Mouse (Mus musculus): ENCODE results near the gene Filip1l. TPM values are rescaled to one million over a fixed set of nuclear protein-coding genes. Genes with fewer than 3 reads are reported as not detected.

Gene Filip1l
- total RNA-seq (2021): 1 to 10 TPM; 2.9 to 4.0 TPM

DNA sequence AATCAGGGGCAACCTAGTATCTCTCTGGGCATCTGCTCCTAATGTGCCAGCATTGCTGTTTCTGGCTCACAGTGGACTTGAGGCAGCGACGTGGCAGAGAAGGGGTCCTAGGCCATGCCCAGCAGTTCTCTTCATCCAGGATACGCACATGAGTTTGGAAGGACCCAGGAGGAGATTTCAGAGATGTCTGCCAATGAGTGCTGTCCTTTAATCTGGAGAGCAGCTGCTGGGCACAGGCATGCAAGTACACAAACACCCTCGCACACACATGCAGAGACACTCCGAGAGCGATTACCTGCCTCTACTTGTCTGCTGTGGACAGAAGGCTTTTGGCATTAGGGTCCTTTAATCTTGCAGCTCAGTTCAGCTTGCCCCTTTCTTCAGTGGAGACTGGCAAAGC lies at the start of gene Filip1l:
Gene Filip1l, plus strand, starts transcription at position 343 of the 400 bp plus-strand sequence.
- no peak for DNase-seq

DNA sequence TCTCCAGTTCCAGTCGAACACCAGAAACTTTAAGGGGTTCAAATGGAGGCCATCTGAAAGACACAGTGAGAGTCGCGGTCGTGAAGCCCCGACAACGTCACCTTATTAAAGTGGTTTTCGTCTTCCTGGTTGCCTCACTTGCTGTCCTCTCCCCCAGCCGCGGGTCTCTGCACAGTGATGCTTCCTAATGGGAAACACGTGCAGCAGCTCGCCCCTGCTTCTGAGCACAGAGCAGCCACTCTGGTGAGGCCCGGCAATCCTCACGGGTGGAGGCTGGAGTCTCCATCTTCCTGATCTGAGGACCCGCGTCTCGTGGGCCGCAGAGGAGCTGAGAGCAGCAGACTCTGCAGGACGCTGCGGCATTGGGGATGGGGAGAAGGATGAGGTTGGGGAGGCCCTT lies 49.2 kb upstream of the Filip1l start:
- DNase-seq: no peak

DNA sequence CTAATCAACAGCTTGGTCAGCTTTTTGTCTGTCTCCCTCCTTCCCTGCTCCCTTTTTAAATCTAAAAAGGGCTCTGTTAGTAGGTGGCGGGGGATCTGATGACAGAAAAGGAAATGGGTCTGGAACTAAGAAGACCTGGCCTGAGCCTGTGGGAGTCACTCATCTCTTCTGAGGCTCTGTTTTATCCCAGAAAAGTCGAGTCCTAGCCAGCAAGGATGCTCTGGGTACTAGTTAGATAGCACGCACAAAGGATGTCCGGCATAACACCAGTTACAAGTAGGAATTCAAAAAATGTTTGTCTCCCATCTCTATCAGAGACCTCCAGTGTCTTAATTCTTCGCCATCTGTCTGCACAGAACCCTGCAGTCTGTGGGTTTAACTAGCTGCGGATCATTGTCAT lies 47.4 kb upstream of the Filip1l start:
- DNase-seq: no peak

DNA sequence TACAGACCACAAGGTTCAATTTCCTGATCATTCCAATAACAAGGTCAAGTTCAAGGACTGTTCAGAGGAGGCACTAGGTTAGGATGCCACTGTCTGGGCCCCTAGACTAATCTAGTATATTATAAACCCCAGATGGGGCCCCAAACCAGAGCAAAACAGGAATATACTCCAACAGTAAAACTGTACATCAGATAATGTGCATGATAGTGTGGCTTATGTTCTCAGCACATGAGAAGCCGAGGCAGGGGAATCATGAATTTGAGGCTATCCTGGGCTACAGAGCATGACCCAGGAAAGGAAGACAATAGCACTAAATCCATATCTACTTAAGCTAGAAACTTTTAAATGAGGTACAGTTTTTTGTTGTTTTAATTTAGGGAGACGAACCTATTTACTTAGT lies 40.8 kb upstream of the Filip1l start:
- no peak for DNase-seq

DNA sequence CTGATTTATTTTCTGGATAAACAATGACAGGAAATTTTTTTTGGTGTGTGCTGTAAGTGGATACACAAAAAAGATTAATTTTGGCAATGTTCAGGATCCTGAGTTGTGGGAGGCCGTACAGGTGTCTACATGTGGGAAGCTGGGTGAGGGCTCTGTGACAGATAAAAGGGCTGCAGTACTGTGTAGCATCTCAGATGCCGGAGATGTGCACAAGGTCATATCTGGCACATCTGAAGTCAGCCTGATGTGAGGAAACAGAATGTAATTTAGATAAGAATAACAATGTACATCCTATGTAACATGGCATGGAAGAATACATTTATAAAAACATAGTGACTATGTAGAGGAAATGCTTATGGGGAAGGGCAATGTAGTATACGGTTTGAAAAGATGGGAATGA lies 39.4 kb upstream of the Filip1l start:
- no peak for DNase-seq

DNA sequence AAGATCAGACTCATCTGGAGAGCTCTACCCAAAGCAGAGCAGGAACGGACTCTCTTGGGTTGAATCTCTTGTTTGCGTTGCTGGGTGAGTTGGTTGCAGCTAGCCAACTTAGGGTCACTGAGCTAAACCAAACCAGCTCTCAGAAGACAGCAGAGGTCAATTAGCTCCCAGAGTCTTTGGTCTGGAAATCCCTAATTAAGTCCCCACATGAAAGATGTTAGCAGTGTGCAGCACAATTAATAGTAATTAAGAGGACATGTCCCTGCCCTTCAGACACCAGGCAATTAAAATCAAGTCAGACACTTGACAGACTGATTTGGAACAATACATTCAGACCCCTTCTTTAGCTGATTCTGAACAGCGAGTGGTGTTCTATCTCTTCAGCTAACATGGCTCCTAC lies 38.7 kb upstream of the Filip1l start:
- no peak for DNase-seq

DNA sequence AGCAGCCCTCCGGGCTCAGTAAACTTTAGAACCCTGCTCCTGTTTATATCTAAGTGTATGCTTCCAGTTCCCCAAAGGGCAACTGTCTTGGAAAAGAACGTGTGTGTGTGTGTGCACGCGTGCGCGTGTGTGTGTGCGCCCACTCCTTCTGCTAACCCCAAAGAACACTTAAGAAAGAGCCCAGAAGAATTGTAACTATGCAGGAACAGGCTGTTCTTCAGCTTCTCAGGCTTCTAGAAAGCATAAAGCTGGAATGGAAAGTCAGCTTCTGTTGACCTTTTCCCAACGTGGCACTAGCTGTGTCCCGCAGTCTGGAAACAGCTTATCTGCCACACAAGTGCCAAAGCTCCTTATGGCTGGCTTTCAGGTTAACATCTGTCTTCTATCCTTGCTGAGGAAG lies 37.9 kb upstream of the Filip1l start:
- DNase-seq: no peak

DNA sequence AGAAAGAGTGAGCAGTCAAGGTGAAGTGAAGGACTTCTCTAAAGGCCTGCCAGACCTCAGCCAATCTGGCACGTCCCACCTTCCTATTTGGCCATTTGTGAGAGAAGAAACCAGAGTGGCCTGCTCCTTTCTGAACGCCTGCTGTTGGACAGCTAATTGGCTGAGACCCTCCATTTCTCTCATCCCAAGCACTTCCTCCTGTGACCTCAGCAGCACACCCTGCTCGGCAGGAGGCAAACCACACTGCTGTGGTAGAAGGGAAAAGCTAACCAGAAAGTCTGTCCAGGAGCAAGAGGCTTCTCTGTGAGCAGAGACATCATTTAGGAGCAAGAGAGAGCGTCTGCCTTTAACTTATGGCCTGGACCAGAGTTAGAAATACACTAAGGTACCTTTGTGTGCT lies 35.8 kb upstream of the Filip1l start:
- no peak for DNase-seq

DNA sequence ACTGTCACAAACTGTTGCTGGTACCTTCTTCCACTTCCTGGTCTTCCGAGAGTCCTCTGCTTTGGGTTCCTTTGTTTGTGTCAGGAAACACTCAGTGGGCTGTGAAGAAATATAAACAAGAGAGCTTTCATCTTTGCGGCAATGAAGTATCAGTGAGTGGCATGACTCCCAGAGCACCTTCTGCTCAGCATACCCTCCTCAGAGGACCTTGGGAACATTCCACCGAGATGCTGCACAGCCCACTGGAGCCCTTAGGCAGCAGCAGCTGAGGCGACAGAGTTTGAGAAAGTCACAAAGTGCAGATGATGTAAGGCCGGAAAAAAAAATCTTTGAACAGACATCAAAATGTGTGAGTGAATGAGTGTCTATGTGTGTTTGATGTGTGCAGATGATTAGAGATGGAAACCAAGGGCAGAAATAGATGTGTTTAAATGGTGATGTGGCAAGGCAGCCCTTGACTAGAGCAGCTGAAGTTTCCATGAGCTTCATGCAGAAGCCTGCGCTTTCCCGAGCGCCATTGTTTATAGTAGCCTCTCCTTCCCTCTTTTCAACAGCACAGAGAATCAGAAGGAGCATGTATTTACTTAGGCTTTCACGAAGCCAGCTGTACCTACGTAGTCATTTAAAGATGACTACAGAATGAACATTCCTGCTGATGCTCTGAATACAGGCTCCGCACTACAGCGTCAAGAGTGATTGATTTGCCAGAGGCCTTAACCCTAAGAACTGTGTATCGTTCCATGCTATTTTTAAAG lies 34.8 kb upstream of the Filip1l start:
- no peak for DNase-seq

DNA sequence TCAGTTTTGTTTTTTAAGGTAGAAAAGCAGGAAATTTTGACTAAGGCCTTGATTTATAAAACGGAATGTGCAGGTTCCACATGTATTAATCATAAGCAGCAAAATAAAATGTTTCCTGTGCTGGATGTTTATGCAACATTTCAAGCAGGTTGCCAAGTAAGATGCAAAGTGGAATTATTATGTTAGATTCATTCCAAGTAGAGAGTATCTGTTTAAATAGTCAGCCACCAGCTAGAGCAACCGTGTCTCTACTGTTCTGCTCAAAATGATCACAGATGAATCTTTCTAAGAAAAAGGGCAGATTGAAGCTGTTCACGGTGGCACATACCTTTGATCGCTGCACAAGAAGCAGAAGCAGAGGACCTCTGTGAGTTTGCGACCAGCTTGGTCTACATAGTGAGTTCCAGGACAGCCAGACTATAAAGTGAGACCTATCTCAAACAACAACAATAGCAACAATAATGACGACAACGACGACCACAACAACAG lies 34.2 kb upstream of the Filip1l start:
- DNase-seq: no peak

DNA sequence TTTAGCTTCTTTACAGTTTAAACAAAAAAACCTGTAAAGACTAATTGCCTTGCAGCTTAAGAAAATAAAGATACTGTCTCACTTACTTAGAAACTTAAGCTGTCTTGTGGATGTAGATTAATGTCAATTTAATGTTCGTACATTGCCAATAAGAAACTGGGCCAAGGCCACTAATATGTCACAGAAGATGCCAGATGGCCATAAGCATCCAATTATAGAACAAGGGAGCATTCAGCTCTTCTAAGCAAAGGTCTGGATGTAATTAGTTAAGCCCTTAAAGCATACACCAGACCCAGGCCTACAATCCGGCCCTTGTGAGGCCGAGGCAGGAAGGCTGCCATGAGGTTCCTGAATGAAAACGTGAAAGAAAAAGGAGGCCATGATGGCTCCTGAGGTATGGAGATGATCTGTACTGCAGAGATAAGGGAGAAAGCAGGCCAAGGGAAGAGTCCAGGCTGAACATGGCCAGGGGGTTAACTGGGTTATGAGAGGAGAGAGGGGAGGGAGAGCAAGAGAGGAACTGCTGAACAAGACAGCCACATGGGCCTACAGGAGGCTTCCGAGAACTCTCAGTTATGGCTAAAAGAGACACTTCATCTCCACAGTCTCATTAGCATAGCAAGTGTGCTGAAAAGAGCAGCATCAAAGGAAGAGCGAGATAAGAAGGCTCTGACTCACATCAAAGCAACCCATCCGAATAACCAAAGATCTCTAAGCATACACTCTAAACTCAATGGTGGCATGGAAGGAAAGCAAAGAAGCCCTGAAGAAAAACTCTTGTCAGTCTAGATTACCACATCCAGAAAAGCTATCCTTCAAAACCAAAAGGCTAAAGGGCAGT lies 33.4 kb upstream of the Filip1l start:
- no peak for DNase-seq

DNA sequence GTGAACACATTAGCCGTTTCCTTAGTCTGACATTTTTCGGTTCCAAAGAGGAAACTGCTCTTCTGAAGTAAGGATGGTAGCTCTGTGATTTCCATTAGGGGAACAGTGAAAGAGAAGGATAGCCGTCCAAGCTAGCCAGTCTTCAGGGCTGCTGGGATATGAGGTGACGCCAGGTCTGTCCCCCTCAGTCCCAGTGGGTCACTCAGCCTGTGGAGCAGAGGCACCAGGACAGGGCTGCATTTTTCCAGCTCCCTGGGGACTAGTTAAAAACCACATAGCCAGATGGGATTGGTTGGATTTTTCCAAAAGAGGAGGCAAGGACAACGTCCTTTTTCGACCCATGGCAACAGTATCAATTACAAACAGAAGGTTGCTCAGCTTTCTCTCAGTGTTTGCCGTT lies 25.9 kb upstream of the Filip1l start:
- DNase-seq: no peak

DNA sequence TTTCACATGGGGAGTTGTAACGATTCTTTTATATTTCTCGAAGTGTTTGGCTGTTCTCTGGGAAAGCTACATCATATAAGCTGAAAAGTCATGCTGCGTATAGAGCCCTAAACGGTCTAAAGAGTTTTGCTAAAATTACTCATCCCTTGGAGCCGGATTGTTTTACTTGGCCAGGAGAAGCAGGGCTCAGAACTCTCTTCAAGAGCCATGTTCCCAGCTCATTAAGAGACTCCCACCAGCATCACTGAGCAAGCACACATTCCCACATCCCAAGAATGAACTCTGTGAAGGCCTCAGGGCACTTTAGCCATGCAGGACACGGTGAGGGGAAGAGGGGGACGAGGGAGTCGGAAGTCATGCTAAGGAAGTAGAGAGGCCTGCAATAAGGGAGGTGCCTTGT lies 23.9 kb upstream of the Filip1l start:
- DNase-seq: no peak

DNA sequence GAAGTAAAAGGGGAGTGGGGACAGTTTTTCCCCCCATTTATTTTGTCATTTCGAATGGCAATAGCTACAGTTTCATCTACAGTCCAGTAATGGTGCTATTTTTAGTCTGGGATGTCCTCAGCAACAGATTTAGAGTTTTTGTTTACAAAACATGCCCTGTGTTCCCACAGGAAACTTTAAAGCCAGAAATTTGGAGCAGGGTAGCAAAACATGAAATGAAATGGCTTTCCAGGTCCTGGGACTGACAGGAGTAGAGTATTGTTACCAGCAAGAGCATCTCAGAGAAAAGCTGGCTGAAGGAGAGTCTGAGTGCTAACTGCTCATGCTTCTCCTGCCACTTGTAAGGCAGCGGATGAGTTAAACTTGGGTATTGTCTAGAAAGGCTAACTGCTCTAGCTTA lies 22.8 kb upstream of the Filip1l start:
- no peak for DNase-seq

DNA sequence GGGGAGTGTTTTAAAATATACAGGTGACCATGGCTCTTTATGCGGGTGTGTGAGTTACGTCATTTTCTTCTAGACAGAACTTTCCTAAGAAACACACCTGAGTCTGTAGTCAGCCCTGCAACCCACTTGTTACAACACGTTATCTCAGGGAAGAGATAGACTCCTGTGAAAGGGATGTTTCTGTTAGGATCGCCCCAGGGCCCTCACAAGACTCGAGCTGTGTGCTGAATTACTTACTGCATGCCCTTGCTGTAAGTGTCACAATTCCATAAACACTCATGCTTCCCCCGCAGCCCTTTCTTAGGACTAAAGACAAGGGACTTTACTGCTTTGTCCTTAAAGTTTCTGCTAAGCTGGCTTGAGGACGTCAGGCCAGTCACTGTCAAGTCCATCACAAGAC lies 20.6 kb upstream of the Filip1l start:
- no peak for DNase-seq

DNA sequence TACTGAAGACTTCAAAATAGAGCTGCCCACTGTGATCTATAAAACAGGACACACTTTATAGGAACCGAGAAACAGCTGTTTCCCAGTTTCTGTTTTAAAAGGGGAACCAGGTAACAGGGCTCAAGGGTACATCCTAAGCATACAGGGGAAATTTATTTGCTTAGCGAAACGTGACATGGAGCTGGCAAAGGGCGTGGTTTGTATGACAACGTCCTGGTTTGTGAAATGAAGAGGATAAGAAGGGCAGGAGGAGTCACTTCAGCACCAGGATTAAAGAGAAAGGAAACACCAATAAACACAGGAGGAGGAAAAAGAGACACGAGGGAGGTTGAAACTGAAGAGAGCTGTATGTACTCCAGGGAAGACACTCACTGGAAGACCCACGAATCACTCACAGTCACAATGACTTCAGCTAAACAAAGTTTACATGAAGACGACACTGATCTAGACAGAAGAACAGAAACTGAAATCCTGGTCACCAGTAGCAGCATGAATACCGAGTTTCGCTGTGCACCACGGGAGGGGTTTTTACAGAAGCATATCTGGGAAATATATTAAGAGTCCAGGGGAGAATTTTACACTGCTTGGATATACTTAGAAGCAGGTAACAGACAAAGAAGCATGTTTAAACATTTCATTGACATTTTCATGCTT lies 16.0 kb upstream of the Filip1l start:
- DNase-seq: no peak

DNA sequence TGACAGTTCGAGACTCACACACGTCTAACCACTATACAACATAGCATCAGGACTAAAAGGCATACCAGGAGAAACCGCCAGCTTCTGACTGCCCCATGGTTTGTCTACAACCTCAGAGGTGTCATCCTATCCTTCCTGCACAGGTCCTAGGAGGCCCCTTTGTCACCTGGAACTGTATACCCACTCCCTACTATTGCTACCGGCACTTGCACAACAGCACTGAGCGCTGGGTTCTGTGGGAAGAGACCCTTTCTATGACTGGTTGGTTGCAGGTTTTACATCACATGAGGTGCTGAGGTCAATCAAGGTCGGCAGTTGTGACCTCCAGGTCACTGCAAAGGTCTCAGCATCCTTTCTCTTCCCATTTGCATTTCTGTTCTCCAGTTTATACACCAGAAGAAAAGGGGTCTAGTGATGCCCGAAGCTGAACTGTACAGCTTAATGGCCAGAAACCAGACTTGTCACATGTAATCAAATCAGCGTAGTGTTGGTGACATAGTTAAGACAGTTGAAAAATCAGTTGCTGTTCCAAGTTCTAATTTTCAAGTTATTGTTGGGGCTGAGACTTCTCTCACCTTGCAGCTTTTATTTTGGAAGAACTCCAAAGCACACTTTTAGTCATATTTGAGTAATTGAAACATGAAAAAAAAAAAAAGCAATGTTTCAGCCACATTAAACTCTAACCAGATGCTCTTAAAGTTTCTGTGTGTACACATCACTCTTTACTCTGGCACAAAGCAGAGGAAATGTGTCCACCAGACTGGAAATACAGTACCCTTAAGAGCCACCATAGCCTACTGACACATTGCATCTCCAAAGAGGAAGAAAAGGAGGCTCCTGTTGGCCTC lies 12.9 kb upstream of the Filip1l start:
- DNase-seq: no peak

DNA sequence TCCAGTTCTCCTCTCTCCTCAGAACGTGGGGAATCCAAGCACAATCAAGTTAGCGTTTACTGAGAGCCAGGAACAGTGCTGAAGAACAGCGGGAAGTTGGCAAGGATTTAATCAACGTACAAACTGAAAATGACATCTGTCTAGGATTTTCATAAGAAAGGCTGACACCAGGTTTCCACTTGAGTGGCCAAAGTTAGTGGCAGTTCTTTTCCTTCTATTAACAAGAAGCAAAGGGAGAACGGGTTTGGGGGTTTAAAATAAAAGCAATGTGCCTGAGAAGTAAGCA lies 12.3 kb upstream of the Filip1l start:
- DNase-seq: no peak

DNA sequence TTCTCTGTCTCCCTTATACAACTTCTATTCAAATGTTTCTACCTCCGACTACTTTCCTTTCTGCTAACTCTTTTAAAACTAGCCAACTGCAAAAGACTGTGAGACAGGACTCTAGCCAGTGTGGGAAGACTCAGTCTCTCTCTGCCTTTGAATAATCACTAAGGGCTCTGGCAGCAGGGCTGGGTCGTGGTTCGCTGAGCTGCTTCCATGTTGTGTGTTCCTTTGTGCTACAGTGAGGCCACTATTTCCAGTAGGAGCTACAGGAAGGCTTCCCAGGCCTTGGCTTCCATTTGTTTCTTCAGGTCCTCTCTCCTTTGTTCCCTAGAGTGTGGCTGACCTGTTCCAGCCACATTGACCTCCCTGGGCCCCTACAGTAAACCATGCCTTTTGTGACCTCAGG lies 6.6 kb upstream of the Filip1l start:
- DNase-seq: no peak

DNA sequence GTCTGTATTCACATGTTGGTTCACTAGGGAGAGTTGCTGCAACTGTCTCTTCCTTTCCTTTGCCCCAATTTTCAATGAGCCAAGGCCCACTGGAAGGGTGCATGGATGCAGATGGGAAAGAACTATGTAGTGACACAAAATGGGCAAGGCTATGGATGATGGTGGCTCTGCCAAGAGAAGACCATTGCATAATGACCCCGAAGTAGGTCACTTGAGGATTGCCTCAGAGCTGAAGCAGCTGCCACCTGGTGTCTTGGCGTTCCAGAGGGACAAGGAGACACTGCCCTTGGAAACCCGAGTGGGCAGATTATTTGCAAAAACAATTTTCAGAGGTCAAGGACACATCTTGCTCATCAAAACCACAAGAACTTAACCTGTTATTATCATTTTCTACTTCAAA lies 3.9 kb upstream of the Filip1l start:
- DNase-seq: no peak

DNA sequence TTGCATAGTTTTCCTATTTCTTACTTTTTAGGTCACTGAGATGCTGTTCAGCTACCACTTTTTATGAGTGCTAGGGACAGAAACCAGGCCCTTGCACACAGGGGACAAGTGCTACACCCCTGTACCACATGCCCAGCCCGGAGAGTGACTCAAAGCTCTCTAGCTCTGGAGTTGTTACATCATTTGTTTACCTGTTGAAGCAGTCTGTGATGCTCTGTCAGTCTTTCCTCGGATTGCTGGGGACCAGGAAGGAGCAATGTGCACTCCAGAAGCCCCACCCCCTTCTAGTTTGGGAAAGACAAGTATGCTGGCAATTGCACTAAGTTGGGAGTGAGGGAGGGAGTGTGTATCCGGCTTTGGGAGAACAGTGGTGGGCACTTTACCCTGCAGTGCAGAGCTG lies 3.2 kb upstream of the Filip1l start:
- no peak for DNase-seq

DNA sequence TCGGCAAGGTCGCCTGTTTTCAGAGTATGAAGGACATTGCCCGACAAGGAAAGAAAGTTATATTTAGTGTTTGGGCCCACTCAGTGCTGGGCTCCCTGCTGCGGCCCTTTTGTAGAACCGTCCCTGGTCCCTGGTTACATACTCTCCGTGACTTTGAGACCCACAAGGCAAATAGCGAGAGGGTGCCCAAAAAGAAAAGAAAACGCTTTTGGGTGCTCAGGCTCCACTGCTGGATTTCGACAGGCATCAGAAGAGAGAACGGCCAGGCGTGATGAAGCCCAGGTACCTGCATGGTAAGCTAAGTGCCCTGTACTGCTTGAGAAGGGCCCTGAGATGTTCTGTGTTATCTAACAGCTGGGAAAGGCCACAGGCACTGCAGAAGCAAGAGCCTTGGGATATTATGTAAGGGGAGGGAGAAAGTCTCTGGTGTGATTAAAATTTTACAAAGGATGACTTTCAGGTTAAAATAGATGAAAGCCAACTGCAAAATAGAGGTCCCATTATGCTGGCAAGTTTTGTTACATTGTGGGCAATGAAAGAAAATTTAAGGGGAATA lies 351 bp downstream of the Filip1l start:
- DNase-seq: no peak

Measured in layer of hippocampus, postnatal 36 days (tissue).